Mouse (Mus musculus) natural killer cell, adult 2 months (primary cell): ENCODE results near the gene Lsm3.

Experiments used
- DNase-seq, 2 experiments: peaks; one replicate each; pipeline ENCODE4 v3.0.0; 2022; ENCODE audit warnings: low spot score in 2 of 2

Lsm3 gene

GRCm38 (mm10) chr6:91510211-91510610 lies 5.5 kb upstream of the Lsm3 start:
- no peak for DNase-seq

GRCm38 (mm10) chr6:91514135-91514534 lies 1.6 kb upstream of the Lsm3 start:
- no peak for DNase-seq

- DNase-seq, result peak in 1 of 2 experiments; percentile 7
Observed at GRCm38 (mm10) chr6:91514737-91515362, 878 bp upstream of the Lsm3 start.

- no peak for DNase-seq
Observed at GRCm38 (mm10) chr6:91518454-91519020, 2.8 kb downstream of the Lsm3 start.

- DNase-seq, result no peak
Observed at GRCm38 (mm10) chr6:91522816-91523215, 7.1 kb downstream of the Lsm3 start.

- no peak for DNase-seq
Observed at GRCm38 (mm10) chr6:91525544-91525943, 9.8 kb downstream of the Lsm3 start.

GRCm38 (mm10) chr6:91527227-91527860 lies 11.6 kb downstream of the Lsm3 start:
- DNase-seq, result no peak

- no peak for DNase-seq
Observed at GRCm38 (mm10) chr6:91528265-91528664, 12.5 kb downstream of the Lsm3 start.

GRCm38 (mm10) chr6:91530673-91531072 lies 14.9 kb downstream of the Lsm3 start:
- no peak for DNase-seq

GRCm38 (mm10) chr6:91531276-91531675 lies 15.5 kb downstream of the Lsm3 start:
- no peak for DNase-seq

- DNase-seq, result no peak
Observed at GRCm38 (mm10) chr6:91532661-91533060, 16.9 kb downstream of the Lsm3 start.

- DNase-seq, result no peak
Observed at GRCm38 (mm10) chr6:91533359-91533758, 17.6 kb downstream of the Lsm3 start.

GRCm38 (mm10) chr6:91533771-91534170 lies 18.0 kb downstream of the Lsm3 start:
- no peak for DNase-seq

GRCm38 (mm10) chr6:91534268-91534667 lies 18.5 kb downstream of the Lsm3 start:
- no peak for DNase-seq

GRCm38 (mm10) chr6:91535231-91535630 lies 19.5 kb downstream of the Lsm3 start:
- no peak for DNase-seq

GRCm38 (mm10) chr6:91536047-91536765 lies 20.5 kb downstream of the Lsm3 start:
- DNase-seq, result no peak

GRCm38 (mm10) chr6:91541276-91541675 lies 25.5 kb downstream of the Lsm3 start:
- DNase-seq, result no peak

GRCm38 (mm10) chr6:91543056-91543455 lies 27.3 kb downstream of the Lsm3 start:
- DNase-seq, result no peak

GRCm38 (mm10) chr6:91546241-91546884 lies 30.6 kb downstream of the Lsm3 start:
- no peak for DNase-seq

GRCm38 (mm10) chr6:91547313-91547712 lies 31.6 kb downstream of the Lsm3 start:
- no peak for DNase-seq

GRCm38 (mm10) chr6:91549621-91550020 lies 33.9 kb downstream of the Lsm3 start:
- DNase-seq, result no peak

- DNase-seq, result no peak
Observed at GRCm38 (mm10) chr6:91551671-91552070, 35.9 kb downstream of the Lsm3 start.
